ENCODE assay signal across 12 mouse cellular contexts in genomic region chr1:172515396-172515795, GRCm38 (mm10). TPM values are rescaled to one million over a fixed set of nuclear protein-coding genes. Genes with fewer than 3 reads are reported as not detected.
DNase-seq lines count a peak whose midpoint lies in the region; ATAC-seq and TF ChIP-seq lines count a peak whose summit lies in the region.
"Had no signal": no experiment of that assay in that cellular context is flagged by ENCODE, and none has a peak within 500 bp of the region (broad histone marks: within the 10 kb centered on the region; RNA-seq: fewer than 3 reads in every experiment).

No protein-coding gene starts in this region.

- no peak overlapping the region for H3K4me3 ChIP-seq in spleen, adult 2 months (ENCODE audit: extremely low read depth, insufficient read depth, insufficient read length)
- no peak overlapping the region for H3K4me3 ChIP-seq in kidney, postnatal 0 days (replicated peaks; ENCODE audit: low read depth, low read length)
- H3K4me3 ChIP-seq in small intestine, adult 2 months (ENCODE audit: low read depth, low read length): no peak overlapping the region
- H3K4me3 ChIP-seq: limb, embryonic 12.5 days had no signal

- H3K9ac ChIP-seq in kidney, postnatal 0 days (ENCODE audit: low read depth, low read length): no peak overlapping the region
- H3K9ac ChIP-seq: limb, embryonic 12.5 days had no signal

- no peaks in the 10 kb centered on the region for H3K9me3 ChIP-seq in kidney, postnatal 0 days (replicated peaks; ENCODE audit: low read length)

- DNase-seq in spleen, adult 2 months (ENCODE audit: low read depth in 1 of 2, low spot score in 2 of 2): no peak
- no peak for DNase-seq in spleen, adult 12 weeks (ENCODE audit: low spot score)
- no peak for DNase-seq in kidney, postnatal 0 days (ENCODE audit: low spot score)
- DNase-seq in thymus, postnatal 25 days: no peak
- DNase-seq in embryo, embryonic 11 days: no peak
- DNase-seq: cerebellum, adult 11 months; gastrocnemius, postnatal 10 days; midbrain, embryonic 14.5 days had no signal

- TF ChIP-seq CTCF in spleen, adult 2 months (IDR thresholded peaks at IDR 0.05; ENCODE audit: extremely low read depth, insufficient read depth, insufficient read length, insufficient replicate concordance): no peak
- no peak for TF ChIP-seq CTCF in kidney, postnatal 0 days (IDR thresholded peaks at IDR 0.05; ENCODE audit: low read depth)
- TF ChIP-seq CTCF in small intestine, adult 2 months (IDR thresholded peaks at IDR 0.05; ENCODE audit: extremely low read depth, insufficient read length, insufficient replicate concordance, low read depth, low read length): no peak

- no peaks in the 10 kb centered on the region for H3K36me3 ChIP-seq in spleen, adult 2 months (ENCODE audit: control insufficient read depth, insufficient read depth, low read length)
- H3K36me3 ChIP-seq in kidney, postnatal 0 days (ENCODE audit: insufficient read depth, low read length): no peaks in the 10 kb centered on the region
- H3K36me3 ChIP-seq in small intestine, adult 2 months (ENCODE audit: control insufficient read depth, insufficient read depth, low read length): no peaks in the 10 kb centered on the region
- H3K36me3 ChIP-seq: limb, embryonic 12.5 days had no signal

- no peak for TF ChIP-seq POLR2A in spleen, adult 2 months (IDR thresholded peaks at IDR 0.05; ENCODE audit: low read depth, low read length)
- no peak for TF ChIP-seq POLR2A in small intestine, adult 2 months (IDR thresholded peaks at IDR 0.05; ENCODE audit: low read depth, low read length)

- H3K27ac ChIP-seq in spleen, adult 2 months (ENCODE audit: insufficient read depth, low read length): peak overlapping the region; percentile 68
- peak overlapping the region; percentile 86 for H3K27ac ChIP-seq in kidney, postnatal 0 days
- H3K27ac ChIP-seq in small intestine, adult 2 months (ENCODE audit: insufficient read depth, low read depth, low read length): peak overlapping the region; percentile 77
- H3K27ac ChIP-seq: limb, embryonic 12.5 days had no signal

- no peak overlapping the region for H3K4me2 ChIP-seq in kidney, postnatal 0 days (ENCODE audit: low read length)
- H3K4me2 ChIP-seq: limb, embryonic 12.5 days had no signal

- H3K27me3 ChIP-seq in spleen, adult 2 months (ENCODE audit: control insufficient read depth, insufficient read depth, low read length): no peaks in the 10 kb centered on the region
- H3K27me3 ChIP-seq in kidney, postnatal 0 days (ENCODE audit: insufficient read depth, low read length): no peaks in the 10 kb centered on the region
- no peaks in the 10 kb centered on the region for H3K27me3 ChIP-seq in small intestine, adult 2 months (ENCODE audit: control insufficient read depth, insufficient read depth, low read length)
- H3K27me3 ChIP-seq: limb, embryonic 12.5 days had no signal

- H3K4me1 ChIP-seq in spleen, adult 2 months (ENCODE audit: control insufficient read depth, insufficient read depth, insufficient read length): peaks cover 28% of the 10 kb centered on the region; the same call in 1 of the 2 replicates
- peaks cover 27% of the 10 kb centered on the region for H3K4me1 ChIP-seq in kidney, postnatal 0 days (replicated peaks; ENCODE audit: insufficient read depth, low read length)
- H3K4me1 ChIP-seq in small intestine, adult 2 months (ENCODE audit: control insufficient read depth, insufficient read depth, insufficient read length, low read length): peaks cover 17% of the 10 kb centered on the region

- 0 out of 2 replicates have a peak, but pooled peaks have one; percentile 4 for ATAC-seq in common myeloid progenitor, adult 5-6 weeks (replicated peaks; ENCODE audit: low read depth, poor library complexity, severe bottlenecking)
- 0 out of 2 replicates have a peak, but pooled peaks have one; percentile 23 for ATAC-seq in kidney, postnatal 0 days (replicated peaks; ENCODE audit: low FRiP score, low read depth)
- no peak for ATAC-seq in monocyte, adult 5-6 weeks (replicated peaks; ENCODE audit: insufficient number of reproducible peaks, low FRiP score, low TSS enrichment, poor library complexity, severe bottlenecking)

- WGBS in spleen, adult 2 months: 72% methylated on average over 1 of the region's 1 CpGs
- 32% methylated on average over 1 of the region's 1 CpGs for WGBS in kidney, postnatal 0 days
- 17% methylated on average over 1 of the region's 1 CpGs for WGBS in small intestine, adult 2 months

RNA-seq across cellular contexts. Expression of gene Cfap45, which starts 5.2 kb away (rescaled TPM):
- 0.19 and 0.20 TPM in 2 replicates for polyA plus RNA-seq in spleen, adult 2 months (2012; rRNA removed)
- 0.32 and 2.0 TPM in 2 replicates for total RNA-seq in common myeloid progenitor, adult 5-6 weeks (2017)
- polyA plus RNA-seq in kidney, postnatal 0 days (2015; fragmentation: Nextera tagmentation; extraction: Ambion mirVana): 1.1 and 1.3 TPM in 2 replicates
- polyA plus RNA-seq in small intestine, adult 2 months (2012; rRNA removed): 0.29 and 1.3 TPM in 2 replicates
- total RNA-seq in monocyte, adult 5-6 weeks (2017): 7.5 TPM in 1 of 3 replicates, not detected in the others

RNA-seq across cellular contexts. Expression of gene Tagln2, which starts 15.5 kb away (rescaled TPM):
- polyA plus RNA-seq in spleen, adult 2 months (2012; rRNA removed): 186 and 208 TPM in 2 replicates
- 212 and 241 TPM in 2 replicates for total RNA-seq in common myeloid progenitor, adult 5-6 weeks (2017)
- polyA plus RNA-seq in kidney, postnatal 0 days (2015; fragmentation: Nextera tagmentation; extraction: Ambion mirVana): 225 and 250 TPM in 2 replicates
- 149 and 284 TPM in 2 replicates for polyA plus RNA-seq in small intestine, adult 2 months (2012; rRNA removed)
- 185 to 298 TPM (median 202 TPM) in 3 replicates for total RNA-seq in monocyte, adult 5-6 weeks (2017)

RNA-seq across cellular contexts. Expression of gene Igsf9, which starts 33.8 kb away (rescaled TPM):
- polyA plus RNA-seq in spleen, adult 2 months (2012; rRNA removed): 8.6 and 9.0 TPM in 2 replicates
- total RNA-seq in common myeloid progenitor, adult 5-6 weeks (2017): 0.14 and 2.2 TPM in 2 replicates
- polyA plus RNA-seq in kidney, postnatal 0 days (2015; fragmentation: Nextera tagmentation; extraction: Ambion mirVana): 12.5 and 13.3 TPM in 2 replicates
- 145 and 516 TPM in 2 replicates for polyA plus RNA-seq in small intestine, adult 2 months (2012; rRNA removed)
- total RNA-seq in monocyte, adult 5-6 weeks (2017): 1.1 to 6.0 TPM (median 1.2 TPM) in 3 replicates

RNA-seq across cellular contexts. Expression of gene Slamf9, which starts 40.2 kb away (rescaled TPM):
- polyA plus RNA-seq in spleen, adult 2 months (2012; rRNA removed): 4.3 and 5.5 TPM in 2 replicates
- not detected in 2 replicates for total RNA-seq in common myeloid progenitor, adult 5-6 weeks (2017)
- polyA plus RNA-seq in kidney, postnatal 0 days (2015; fragmentation: Nextera tagmentation; extraction: Ambion mirVana): 1.3 and 2.3 TPM in 2 replicates
- 2.1 TPM in 2 replicates for polyA plus RNA-seq in small intestine, adult 2 months (2012; rRNA removed)
- 17.0 to 25.6 TPM (median 21.4 TPM) in 3 replicates for total RNA-seq in monocyte, adult 5-6 weeks (2017)
- polyA plus RNA-seq: midbrain, embryonic 14.5 days had no signal

RNA-seq across cellular contexts. Expression of gene Vsig8, which starts 40.3 kb away (rescaled TPM):
- polyA plus RNA-seq in spleen, adult 2 months (2012; rRNA removed): 0.09 and 0.29 TPM in 2 replicates
- total RNA-seq in common myeloid progenitor, adult 5-6 weeks (2017): not detected in 2 replicates
- 1.0 and 1.6 TPM in 2 replicates for polyA plus RNA-seq in kidney, postnatal 0 days (2015; fragmentation: Nextera tagmentation; extraction: Ambion mirVana)
- polyA plus RNA-seq in small intestine, adult 2 months (2012; rRNA removed): 0.35 and 1.0 TPM in 2 replicates
- total RNA-seq in monocyte, adult 5-6 weeks (2017): not detected in 3 replicates
- total RNA-seq: gastrocnemius, postnatal 10 days had no signal
- polyA plus RNA-seq: limb, embryonic 12.5 days had no signal

Comparison
In these comparisons a context has a peak if more than half of its experiments do, and no peak if none do; other contexts are left out.
1. RNA of gene Igsf9, which starts 33.8 kb away (polyA plus RNA-seq): 145 to 516 TPM in small intestine, adult 2 months; 12.5 to 13.3 TPM in kidney, postnatal 0 days and 8.6 to 9.0 TPM in spleen, adult 2 months; every median in the first group is over 10 times any median in the second.
2. Peak in every context shown above with its lines, with median percentiles within 50 percentile points of each other: H3K27ac ChIP-seq.